Mouse (Mus musculus): Measurements from ENCODE around the gene Abca7.

- TF ChIP-seq CTCF (IDR thresholded peaks at IDR 0.05; ENCODE audit: low read depth, low read length) (no peak), GATA1 (IDR thresholded peaks at IDR 0.05; ENCODE audit: borderline replicate concordance, low read length) (no peak), GATA2 (IDR thresholded peaks at IDR 0.05; ENCODE audit: borderline replicate concordance, low read depth, low read length) (no peak), TAL1 (conservative IDR thresholded peaks at IDR 0.05; ENCODE audit: low read depth, low read length) (no peak)
Observed at GRCm38 (mm10) chr10:79946752-79947322, 49.5 kb upstream of the Abca7 start.

Data from G1E (cell line).